Mouse (Mus musculus): ENCODE data around the gene Gm20388. TPM values are rescaled to one million over a fixed set of nuclear protein-coding genes. Genes with fewer than 3 reads are reported as not detected.
"Not testable (repeated sequence)": the region's sequence is repeated elsewhere in the genome, so short reads cannot be mapped to it uniquely, and the experiment has no call there.

The Gm20388 gene
- total and polyA plus RNA-seq, 2 experiments from 2014 or later: 51.3 TPM; not detected in 1

GRCm38 (mm10) chr8:123443576-123443921, 3532.9 kb downstream of the Gm20388 start:
- peak overlapping the region; percentile 68 for H3K4me2 ChIP-seq (ENCODE audit: low read depth)
- ATAC-seq: no peak
- TF ChIP-seq CTCF (IDR thresholded peaks at IDR 0.05; ENCODE audit: low read depth): no peak
- no peaks in the 10 kb centered on the region for H3K27me3 ChIP-seq (ENCODE audit: insufficient read depth, low read length)
- 0 out of 2 replicates have a peak overlapping the region, but pooled peaks have one; percentile 75 for H3K27ac ChIP-seq (ENCODE audit: low read depth, low read length)
- 0 out of 2 replicates have a peak, but pooled peaks cover 3% of the 10 kb centered on the region for H3K4me1 ChIP-seq (ENCODE audit: insufficient read depth)
- no peak for DNase-seq
- 22% methylated on average over 4 of the region's 4 CpGs for WGBS
- 0 out of 2 replicates have a peak, but pooled peaks cover 3% of the 10 kb centered on the region for H3K36me3 ChIP-seq (ENCODE audit: insufficient read depth)
- peak overlapping the region; percentile 84 for H3K9ac ChIP-seq
- H3K9me3 ChIP-seq (ENCODE audit: low read length): no peaks in the 10 kb centered on the region
- peak overlapping the region; percentile 70 for H3K4me3 ChIP-seq (ENCODE audit: low read depth, low read length)

- no peak for TF ChIP-seq CTCF (IDR thresholded peaks at IDR 0.05; ENCODE audit: low read depth)
- Histone ChIP-seq H3K4me1 (ENCODE audit: insufficient read depth) (0 out of 2 replicates have a peak, but pooled peaks cover 3% of the 10 kb centered on the region), H3K27ac (ENCODE audit: low read depth, low read length) (no peak overlapping the region; the same call in 1 of the 2 replicates), H3K27me3 (ENCODE audit: insufficient read depth, low read length) (no peaks in the 10 kb centered on the region), H3K4me3 (ENCODE audit: low read depth, low read length) (peak overlapping the region; percentile 70; the same call in 1 of the 2 replicates), H3K9me3 (ENCODE audit: low read length) (no peaks in the 10 kb centered on the region), H3K36me3 (ENCODE audit: insufficient read depth) (0 out of 2 replicates have a peak, but pooled peaks cover 3% of the 10 kb centered on the region), H3K9ac (0 out of 2 replicates have a peak overlapping the region, but pooled peaks have one; percentile 84), H3K4me2 (ENCODE audit: low read depth) (peak overlapping the region; percentile 68)
- WGBS: 92% methylated on average over 6 of the region's 6 CpGs
- DNase-seq (no peak), ATAC-seq (no peak)
These were observed 3533.5 kb downstream of the Gm20388 start for GRCm38 (mm10) chr8:123444131-123444530.

DNA sequence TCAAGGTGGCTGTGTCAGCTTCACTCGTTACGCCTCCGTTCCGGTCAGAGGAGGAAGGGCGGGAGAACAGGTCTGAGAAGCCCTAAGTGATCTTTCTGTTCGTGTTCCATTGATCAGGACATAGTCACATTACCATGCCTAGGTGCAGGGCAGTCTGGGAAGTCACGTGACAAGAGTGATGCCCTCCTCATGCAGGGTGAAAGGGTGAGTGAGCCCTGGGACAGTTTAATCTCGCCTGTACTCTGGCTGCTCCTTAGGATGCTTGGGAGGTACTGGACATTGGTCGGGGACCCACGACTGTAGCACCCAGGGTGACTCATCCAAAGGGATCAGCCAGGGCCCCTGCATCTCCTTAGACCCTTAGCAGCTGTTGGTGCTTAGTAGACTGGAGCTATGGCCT, 3535.3 kb downstream of the Gm20388 start:
- 92% methylated on average over 10 of the region's 10 CpGs for WGBS
- no peak for ATAC-seq
- H3K9ac ChIP-seq: no peak overlapping the region

DNA sequence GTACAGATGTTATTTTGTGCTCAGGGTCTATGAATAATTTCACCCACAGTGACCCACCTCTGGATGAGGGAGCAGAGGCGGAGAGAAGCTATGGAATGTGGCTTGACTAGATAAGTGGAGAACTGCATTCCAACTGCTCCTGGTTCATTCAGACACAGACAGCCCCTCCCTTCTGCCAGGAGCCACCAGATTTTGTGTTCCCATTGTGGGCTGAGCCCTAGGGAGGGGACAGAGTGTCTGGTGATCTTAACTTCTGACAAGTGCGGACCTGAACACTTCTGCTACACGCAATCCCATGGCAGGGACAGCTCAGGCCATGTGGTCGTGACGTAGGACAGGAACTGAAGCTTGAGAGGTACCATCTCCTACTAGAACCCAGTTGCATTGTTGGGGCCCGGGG, 3536.2 kb downstream of the Gm20388 start:
- H3K27me3 ChIP-seq (ENCODE audit: insufficient read depth, low read length): no peaks in the 10 kb centered on the region
- ATAC-seq (no peak), DNase-seq (no peak)
- H3K36me3 ChIP-seq (ENCODE audit: insufficient read depth): peaks cover 16% of the 10 kb centered on the region
- 96% methylated on average over 6 of the region's 6 CpGs for WGBS
- 0 out of 2 replicates have a peak, but pooled peaks cover 3% of the 10 kb centered on the region for H3K4me1 ChIP-seq (ENCODE audit: insufficient read depth)
- no peak overlapping the region for H3K27ac ChIP-seq (ENCODE audit: low read depth, low read length)
- TF ChIP-seq CTCF (IDR thresholded peaks at IDR 0.05; ENCODE audit: low read depth): no peak
- no peak overlapping the region for H3K4me3 ChIP-seq (ENCODE audit: low read depth, low read length)
- H3K9me3 ChIP-seq (ENCODE audit: low read length): no peaks in the 10 kb centered on the region
- no peak overlapping the region for H3K9ac ChIP-seq
- H3K4me2 ChIP-seq (ENCODE audit: low read depth): no peak overlapping the region

More for the DNA sequence above, 3535.3 kb downstream of the Gm20388 start:
- Histone ChIP-seq H3K4me3 (ENCODE audit: low read depth, low read length) (no peak overlapping the region), H3K4me2 (ENCODE audit: low read depth) (no peak overlapping the region), H3K27ac (ENCODE audit: low read depth, low read length) (no peak overlapping the region), H3K36me3 (ENCODE audit: insufficient read depth) (peaks cover 9% of the 10 kb centered on the region; the same call in 1 of the 2 replicates), H3K27me3 (ENCODE audit: insufficient read depth, low read length) (no peaks in the 10 kb centered on the region), H3K9me3 (ENCODE audit: low read length) (no peaks in the 10 kb centered on the region), H3K4me1 (ENCODE audit: insufficient read depth) (0 out of 2 replicates have a peak, but pooled peaks cover 3% of the 10 kb centered on the region)
- TF ChIP-seq CTCF (IDR thresholded peaks at IDR 0.05; ENCODE audit: low read depth): no peak
- DNase-seq: no peak

- no peak for TF ChIP-seq CTCF (IDR thresholded peaks at IDR 0.05; ENCODE audit: low read depth)
- H3K9me3 ChIP-seq (ENCODE audit: low read length): no peaks in the 10 kb centered on the region
- H3K4me3 ChIP-seq (ENCODE audit: low read depth, low read length): no peak overlapping the region
- H3K36me3 ChIP-seq (ENCODE audit: insufficient read depth): peaks cover 50% of the 10 kb centered on the region
- no peaks in the 10 kb centered on the region for H3K27me3 ChIP-seq (ENCODE audit: insufficient read depth, low read length)
- ATAC-seq: no peak
- 94% methylated on average over 5 of the region's 5 CpGs for WGBS
- no peak overlapping the region for H3K9ac ChIP-seq
- no peak for DNase-seq
- H3K4me1 ChIP-seq (ENCODE audit: insufficient read depth): no peaks in the 10 kb centered on the region
- no peak overlapping the region for H3K4me2 ChIP-seq (ENCODE audit: low read depth)
- H3K27ac ChIP-seq (ENCODE audit: low read depth, low read length): no peak overlapping the region
These were observed 3540.1 kb downstream of the Gm20388 start for GRCm38 (mm10) chr8:123450783-123451182.

GRCm38 (mm10) chr8:123451747-123452146, 3541.1 kb downstream of the Gm20388 start:
- not testable (repeated sequence) for DNase-seq; H3K27ac ChIP-seq (ENCODE audit: low read depth, low read length); H3K4me2 ChIP-seq (ENCODE audit: low read depth); H3K9me3 ChIP-seq (ENCODE audit: low read length); H3K4me3 ChIP-seq (ENCODE audit: low read depth, low read length); H3K27me3 ChIP-seq (ENCODE audit: insufficient read depth, low read length); H3K4me1 ChIP-seq (ENCODE audit: insufficient read depth); H3K9ac ChIP-seq; ATAC-seq
- peaks cover 59% of the 10 kb centered on the region for H3K36me3 ChIP-seq (ENCODE audit: insufficient read depth)
- 94% methylated on average over 12 of the region's 12 CpGs for WGBS

DNA sequence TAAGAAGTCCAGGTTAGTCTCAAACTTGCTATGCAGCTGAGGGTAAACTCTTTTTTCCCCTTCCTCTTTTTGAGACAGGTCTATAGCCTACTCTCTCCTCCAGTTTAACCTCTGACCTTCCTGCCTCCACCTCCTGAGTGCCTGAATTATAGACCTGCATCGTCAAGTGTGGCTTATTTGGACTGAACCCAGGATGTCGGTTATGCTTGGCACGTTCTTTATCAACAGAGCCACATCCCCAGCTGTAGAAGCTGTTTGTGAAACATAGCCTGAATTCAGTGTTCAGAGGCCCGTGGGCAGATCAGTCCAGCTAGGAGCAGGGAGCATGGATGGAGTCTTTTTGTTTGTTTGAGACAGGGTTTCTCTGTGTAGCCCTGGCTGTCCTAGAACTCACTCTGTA, 3541.5 kb downstream of the Gm20388 start:
- DNase-seq (no peak), ATAC-seq (no peak)
- no peaks in the 10 kb centered on the region for H3K9me3 ChIP-seq (ENCODE audit: low read length)
- H3K4me2 ChIP-seq (ENCODE audit: low read depth): no peak overlapping the region
- H3K4me1 ChIP-seq (ENCODE audit: insufficient read depth): no peaks in the 10 kb centered on the region
- peaks cover 59% of the 10 kb centered on the region for H3K36me3 ChIP-seq (ENCODE audit: insufficient read depth)
- no peak for TF ChIP-seq CTCF (IDR thresholded peaks at IDR 0.05; ENCODE audit: low read depth)
- no peak overlapping the region for H3K27ac ChIP-seq (ENCODE audit: low read depth, low read length)
- no peak overlapping the region for H3K4me3 ChIP-seq (ENCODE audit: low read depth, low read length)
- whole genome bisulfite sequencing: 82% methylated on average over 4 of the region's 4 CpGs
- H3K27me3 ChIP-seq (ENCODE audit: insufficient read depth, low read length): no peaks in the 10 kb centered on the region
- no peak overlapping the region for H3K9ac ChIP-seq

All from forebrain, postnatal 0 days (tissue).